In genomic region chrX:150960702-150961101, GRCm38 (mm10) we compare ENCODE assay signal across 12 mouse cellular contexts. TPM values are rescaled to one million over a fixed set of nuclear protein-coding genes. Genes with fewer than 3 reads are reported as not detected.
DNase-seq lines count a peak whose midpoint lies in the region; ATAC-seq and TF ChIP-seq lines count a peak whose summit lies in the region.
"Had no signal": no experiment of that assay in that cellular context is flagged by ENCODE, and none has a peak within 500 bp of the region (broad histone marks: within the 10 kb centered on the region; RNA-seq: fewer than 3 reads in every experiment).

No protein-coding gene starts in this region.

- peak; percentile 44 for TF ChIP-seq CTCF in lung, adult 2 months (IDR thresholded peaks at IDR 0.05; ENCODE audit: insufficient read depth, low read length)
- 0 out of 2 replicates have a peak, but pooled peaks have one; percentile 4 for TF ChIP-seq CTCF in E14TG2a.4 (conservative IDR thresholded peaks at IDR 0.05; ENCODE audit: low read length)

- no peak for TF ChIP-seq POLR2A in lung, adult 2 months (IDR thresholded peaks at IDR 0.05; ENCODE audit: borderline replicate concordance, extremely low read depth, low read depth, low read length)

- H3K4me2 ChIP-seq in forebrain, embryonic 14.5 days (ENCODE audit: low read length): no peak overlapping the region
- H3K4me2 ChIP-seq in forebrain, embryonic 16.5 days (ENCODE audit: low read length): no peak overlapping the region
- H3K4me2 ChIP-seq: forebrain, embryonic 15.5 days; kidney, embryonic 15.5 days; liver, embryonic 13.5 days had no signal

- H3K36me3 ChIP-seq in forebrain, embryonic 14.5 days (ENCODE audit: control insufficient read depth, insufficient read depth, low read length): no peaks in the 10 kb centered on the region
- H3K36me3 ChIP-seq in forebrain, embryonic 16.5 days (ENCODE audit: control insufficient read depth, insufficient read depth): no peaks in the 10 kb centered on the region
- H3K36me3 ChIP-seq in E14TG2a.4 (ENCODE audit: insufficient read depth, low read length): no peaks in the 10 kb centered on the region
- H3K36me3 ChIP-seq: forebrain, embryonic 15.5 days; kidney, embryonic 15.5 days; liver, embryonic 13.5 days had no signal

- no peak for ATAC-seq in forebrain, embryonic 14.5 days
- ATAC-seq in forebrain, embryonic 16.5 days: no peak
- ATAC-seq: forebrain, embryonic 15.5 days; midbrain, embryonic 16.5 days had no signal

- H3K9me3 ChIP-seq in forebrain, embryonic 14.5 days (replicated peaks; ENCODE audit: control insufficient read depth, low read length): no peaks in the 10 kb centered on the region
- no peaks in the 10 kb centered on the region for H3K9me3 ChIP-seq in forebrain, embryonic 16.5 days (ENCODE audit: control insufficient read depth, low read length)
- H3K9me3 ChIP-seq in E14TG2a.4 (ENCODE audit: low read length): no peaks in the 10 kb centered on the region
- H3K9me3 ChIP-seq: forebrain, embryonic 15.5 days; kidney, embryonic 15.5 days; liver, embryonic 13.5 days had no signal

- no peak overlapping the region for H3K9ac ChIP-seq in forebrain, embryonic 14.5 days (ENCODE audit: low read length)
- no peak overlapping the region for H3K9ac ChIP-seq in forebrain, embryonic 16.5 days (replicated peaks; ENCODE audit: low read depth, low read length)
- H3K9ac ChIP-seq: forebrain, embryonic 15.5 days; kidney, embryonic 15.5 days; liver, embryonic 13.5 days had no signal

- no peaks in the 10 kb centered on the region for H3K27me3 ChIP-seq in forebrain, embryonic 14.5 days (replicated peaks; ENCODE audit: control insufficient read depth, insufficient read depth, low read length)
- no peaks in the 10 kb centered on the region for H3K27me3 ChIP-seq in forebrain, embryonic 16.5 days (replicated peaks; ENCODE audit: control insufficient read depth, insufficient read depth, low read length)
- no peaks in the 10 kb centered on the region for H3K27me3 ChIP-seq in E14TG2a.4 (ENCODE audit: insufficient read depth, low read length)
- H3K27me3 ChIP-seq: forebrain, embryonic 15.5 days; liver, embryonic 13.5 days had no signal

- H3K27ac ChIP-seq in forebrain, embryonic 14.5 days (ENCODE audit: low read depth, low read length): no peak overlapping the region
- no peak overlapping the region for H3K27ac ChIP-seq in forebrain, embryonic 16.5 days (ENCODE audit: low read length)
- H3K27ac ChIP-seq: forebrain, embryonic 15.5 days; kidney, embryonic 15.5 days; liver, embryonic 13.5 days had no signal

- peak; percentile 4 for DNase-seq in forebrain, embryonic 14.5 days (ENCODE audit: low spot score)
- no peak for DNase-seq in lung, adult 2 months
- DNase-seq in lung, postnatal 4 days: no peak
- peak; percentile 11 for DNase-seq in induced T-regulatory cell, adult 2 months (ENCODE audit: low read depth)
- DNase-seq in cerebellum, postnatal 10 days: no peak
- no peak for DNase-seq in gastrocnemius, postnatal 10 days
- DNase-seq: liver, embryonic 13.5 days had no signal

- H3K4me3 ChIP-seq in forebrain, embryonic 14.5 days (ENCODE audit: low read depth, low read length): no peak overlapping the region
- no peak overlapping the region for H3K4me3 ChIP-seq in forebrain, embryonic 16.5 days (replicated peaks; ENCODE audit: low read length)
- no peak overlapping the region for H3K4me3 ChIP-seq in lung, adult 2 months (replicated peaks; ENCODE audit: extremely low read depth, low read depth, low read length)
- H3K4me3 ChIP-seq in E14TG2a.4 (replicated peaks; ENCODE audit: low read length): no peak overlapping the region
- H3K4me3 ChIP-seq: forebrain, embryonic 15.5 days; kidney, embryonic 15.5 days; liver, embryonic 13.5 days had no signal

- 63% methylated on average over 5 of the region's 5 CpGs for WGBS in forebrain, embryonic 14.5 days
- WGBS in forebrain, embryonic 16.5 days: 57% methylated on average over 5 of the region's 5 CpGs
- WGBS in lung, adult 2 months: 54% methylated on average over 5 of the region's 5 CpGs

- H3K4me1 ChIP-seq in forebrain, embryonic 14.5 days (ENCODE audit: control insufficient read depth, insufficient read depth, low read length): no peaks in the 10 kb centered on the region
- H3K4me1 ChIP-seq in forebrain, embryonic 16.5 days (replicated peaks; ENCODE audit: control insufficient read depth, insufficient read depth, low read length): no peaks in the 10 kb centered on the region
- H3K4me1 ChIP-seq in lung, adult 2 months (ENCODE audit: control insufficient read depth, insufficient read depth, low read length): 0 out of 2 replicates have a peak, but pooled peaks cover 4% of the 10 kb centered on the region
- 0 out of 2 replicates have a peak, but pooled peaks cover 4% of the 10 kb centered on the region for H3K4me1 ChIP-seq in E14TG2a.4 (replicated peaks; ENCODE audit: low read depth, low read length)
- H3K4me1 ChIP-seq: forebrain, embryonic 15.5 days; kidney, embryonic 15.5 days; liver, embryonic 13.5 days had no signal

RNA-seq across cellular contexts. Expression of gene Gnl3l, which starts 56.4 kb away (rescaled TPM):
- 53.6 and 59.0 TPM in 2 replicates for polyA plus RNA-seq in forebrain, embryonic 14.5 days (2014; fragmentation: Nextera tagmentation; extraction: Ambion mirVana)
- 60.3 and 66.9 TPM in 2 replicates for polyA plus RNA-seq in forebrain, embryonic 16.5 days (2015; fragmentation: Nextera tagmentation; extraction: Ambion mirVana)
- polyA plus RNA-seq in lung, adult 2 months (2012; rRNA removed): 6.8 and 9.6 TPM in 2 replicates
- total RNA-seq in gastrocnemius, postnatal 10 days (2021): 10 to 100 TPM; 34.3 to 36.0 TPM

Comparison
In these comparisons a context has a peak if more than half of its experiments do, and no peak if none do; other contexts are left out.
1. DNase-seq: peak in forebrain, embryonic 14.5 days (single experiment) and induced T-regulatory cell, adult 2 months (single experiment); none in lung, adult 2 months (single experiment), lung, postnatal 4 days (0 of 2), cerebellum, postnatal 10 days (0 of 2) and gastrocnemius, postnatal 10 days (single experiment).